Mouse (Mus musculus): ENCODE measurements at regions not wholly inside any gene's neighbourhood (a gene's known extent, or its start where the extent isn't known, plus 50 kb on each side); places are given as distances from the start of the nearest gene placed in this dataset.

DNA sequence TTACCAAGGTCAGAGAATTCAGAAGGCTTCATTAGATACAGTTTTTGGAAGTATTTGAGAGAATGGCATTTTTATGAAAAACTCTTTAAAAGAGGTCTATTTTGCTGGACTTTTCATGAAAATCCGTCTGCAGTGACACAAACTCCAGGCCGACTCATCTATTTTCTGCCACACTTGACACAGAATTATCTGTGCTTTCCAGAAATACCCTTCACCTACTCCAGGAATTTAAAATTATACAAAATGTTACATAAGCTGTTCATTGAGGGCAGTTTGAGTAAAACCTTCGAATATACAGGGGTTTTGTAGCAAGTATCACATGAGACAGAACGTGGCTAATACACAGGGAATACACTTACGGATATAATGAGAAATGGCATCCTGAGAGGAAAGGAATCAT is 354.1 kb upstream of the Pkdcc start:
- no peak for TF ChIP-seq GATA4 (IDR thresholded peaks at IDR 0.05; ENCODE audit: insufficient replicate concordance, low read length)

GRCm38 (mm10) chr17:82877131-82877530 is 338.0 kb upstream of the Pkdcc start:
- no peak for TF ChIP-seq GATA4 (IDR thresholded peaks at IDR 0.05; ENCODE audit: insufficient replicate concordance, low read length)

DNA sequence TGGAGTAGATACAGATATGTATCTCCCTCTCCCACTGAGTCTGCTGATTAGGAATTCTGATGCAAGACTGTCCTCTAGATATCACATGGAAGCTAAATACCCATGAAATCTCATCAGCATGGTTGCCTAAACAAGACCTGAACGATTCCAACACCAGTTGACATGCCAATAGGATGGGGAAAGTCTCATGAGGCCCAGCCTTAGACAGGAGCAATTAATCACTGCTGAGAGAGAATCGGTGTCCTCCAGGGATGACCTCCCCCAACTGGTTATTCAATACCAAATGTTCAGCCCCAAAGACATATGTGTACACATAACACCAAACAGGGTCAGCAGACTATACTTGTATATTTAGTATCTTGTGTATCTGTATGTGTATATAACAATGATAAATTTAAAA is 314.5 kb upstream of the Pkdcc start:
- no peak for TF ChIP-seq GATA4 (IDR thresholded peaks at IDR 0.05; ENCODE audit: insufficient replicate concordance, low read length)

- TF ChIP-seq GATA4 (IDR thresholded peaks at IDR 0.05; ENCODE audit: insufficient replicate concordance, low read length), result no peak
Observed at GRCm38 (mm10) chr17:82901098-82901891, 313.8 kb upstream of the Pkdcc start.

DNA sequence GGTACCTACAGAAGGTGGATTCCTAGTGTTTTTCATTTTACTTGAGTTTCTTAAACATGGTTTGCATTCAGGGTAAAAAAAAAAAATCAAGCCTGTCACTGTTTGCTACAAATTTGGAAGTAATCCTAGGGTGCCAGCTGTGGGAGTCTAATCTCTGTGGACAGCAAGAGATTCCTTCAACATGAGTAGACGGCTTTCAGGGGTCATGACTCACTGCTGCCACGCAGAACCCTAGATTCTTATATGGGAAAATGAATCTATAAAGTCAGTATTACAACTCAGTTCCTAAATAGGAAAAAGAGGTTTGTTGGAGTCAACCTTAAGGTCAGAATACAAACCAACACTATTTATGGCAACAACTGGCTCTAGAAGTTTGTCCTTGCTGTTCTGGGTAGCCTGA is 310.1 kb upstream of the Pkdcc start:
- TF ChIP-seq GATA4 (IDR thresholded peaks at IDR 0.05; ENCODE audit: insufficient replicate concordance, low read length), result no peak

DNA sequence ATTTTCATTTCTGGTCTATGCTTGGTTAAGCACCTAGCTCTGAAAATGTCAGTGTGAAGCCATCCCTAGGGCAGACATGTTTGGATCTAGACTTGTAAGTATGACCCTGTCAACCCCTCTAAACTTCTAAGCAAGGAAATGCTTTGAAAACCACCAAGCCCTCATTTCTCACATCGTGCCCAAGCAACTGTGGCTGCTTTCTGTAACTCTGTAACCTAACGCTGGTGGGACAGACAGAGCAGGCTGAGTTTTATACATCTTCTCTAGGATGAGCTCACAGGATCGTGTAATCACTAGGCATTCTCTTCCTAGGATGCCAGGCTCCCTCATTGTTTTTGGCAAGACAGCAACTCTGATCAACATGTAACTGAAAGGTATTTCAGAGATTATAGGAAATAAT is 309.6 kb upstream of the Pkdcc start:
- TF ChIP-seq GATA4 (IDR thresholded peaks at IDR 0.05; ENCODE audit: insufficient replicate concordance, low read length), result no peak

- no peak for TF ChIP-seq GATA4 (IDR thresholded peaks at IDR 0.05; ENCODE audit: insufficient replicate concordance, low read length)
Observed at GRCm38 (mm10) chr17:82909189-82909588, 305.9 kb upstream of the Pkdcc start.

DNA sequence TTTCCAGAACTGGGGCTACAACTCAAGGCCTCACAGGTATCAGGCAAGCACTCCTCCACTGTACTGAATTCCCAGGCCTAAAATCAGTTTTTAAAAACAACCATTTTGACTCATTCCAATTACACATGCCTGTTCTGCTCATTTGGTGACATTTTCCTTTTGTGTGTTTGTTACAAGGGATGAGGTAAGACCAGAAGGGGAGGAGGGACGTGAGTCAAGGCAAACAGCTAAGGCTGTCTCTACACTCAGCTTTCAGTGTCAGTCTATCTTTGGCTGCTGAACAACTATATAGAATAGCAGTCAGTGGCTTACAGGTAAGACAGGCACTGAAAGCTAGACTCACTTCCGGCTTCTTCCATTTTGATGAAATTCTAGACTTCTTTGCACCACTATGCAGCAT is 289.3 kb upstream of the Pkdcc start:
- no peak for TF ChIP-seq GATA4 (IDR thresholded peaks at IDR 0.05; ENCODE audit: insufficient replicate concordance, low read length)

DNA sequence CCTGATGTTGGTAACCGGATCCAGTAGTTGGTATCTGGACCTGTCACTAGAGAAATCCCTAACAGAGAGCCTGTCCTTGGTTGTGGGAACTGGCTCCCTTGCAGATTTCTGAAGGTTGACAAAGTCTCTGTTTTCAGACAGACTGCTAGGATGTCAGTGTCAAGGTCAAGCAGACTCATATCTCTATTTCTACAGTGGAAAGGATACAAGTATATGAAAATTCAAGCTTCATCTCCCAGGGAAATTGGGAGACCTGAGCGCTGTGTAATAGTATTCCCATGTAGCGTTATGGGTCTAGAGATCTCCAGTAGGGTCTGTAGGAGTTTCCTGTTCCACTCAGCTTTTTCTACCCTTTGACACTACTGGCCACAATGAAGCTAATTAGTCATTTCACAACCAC is 287.4 kb upstream of the Pkdcc start:
- TF ChIP-seq GATA4 (IDR thresholded peaks at IDR 0.05; ENCODE audit: insufficient replicate concordance, low read length), result no peak

DNA sequence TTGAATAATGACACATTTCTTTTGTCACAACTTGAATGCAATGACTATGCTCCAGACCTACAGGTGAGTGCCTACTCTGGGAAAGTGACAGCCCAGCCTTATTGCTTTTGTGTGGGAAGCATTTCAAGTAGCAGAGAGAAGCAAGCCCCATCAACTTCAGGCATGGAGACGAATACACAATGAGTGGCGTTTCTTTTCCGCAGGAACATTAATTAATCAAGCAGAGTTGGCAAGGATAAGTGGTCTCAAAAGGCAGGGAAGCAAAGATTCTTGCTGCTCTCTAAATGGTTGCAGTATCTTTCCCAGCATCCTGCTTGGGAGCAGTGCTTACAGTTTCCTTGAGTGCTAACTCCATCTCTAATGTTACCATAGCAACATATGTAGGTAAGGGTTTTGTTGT is 285.6 kb upstream of the Pkdcc start:
- TF ChIP-seq GATA4 (IDR thresholded peaks at IDR 0.05; ENCODE audit: insufficient replicate concordance, low read length), result no peak

- TF ChIP-seq GATA4 (IDR thresholded peaks at IDR 0.05; ENCODE audit: insufficient replicate concordance, low read length), result no peak
Observed at GRCm38 (mm10) chr17:82930738-82931137, 284.4 kb upstream of the Pkdcc start.

DNA sequence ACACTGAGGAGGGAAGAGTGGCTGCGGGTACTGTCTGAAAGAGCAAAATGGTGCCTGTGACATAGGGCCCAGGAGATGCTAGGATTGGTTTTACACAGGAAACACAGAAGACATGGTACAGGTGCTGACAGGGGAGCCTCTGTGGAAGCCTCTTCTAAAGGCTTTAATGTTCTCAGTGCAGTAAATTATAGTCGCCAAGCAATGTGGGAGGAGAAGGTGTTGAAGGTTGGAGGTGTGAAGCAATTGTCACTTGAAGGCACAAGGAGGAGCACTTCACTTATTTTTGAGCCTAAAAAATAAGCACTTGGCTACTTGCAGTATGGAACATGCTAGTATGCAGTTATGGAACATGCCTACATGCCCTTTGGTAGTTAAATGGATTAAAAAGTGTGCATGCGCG is 283.6 kb upstream of the Pkdcc start:
- TF ChIP-seq GATA4 (IDR thresholded peaks at IDR 0.05; ENCODE audit: insufficient replicate concordance, low read length), result no peak

- no peak for TF ChIP-seq GATA4 (IDR thresholded peaks at IDR 0.05; ENCODE audit: insufficient replicate concordance, low read length)
Observed at GRCm38 (mm10) chr17:82936836-82937235, 278.3 kb upstream of the Pkdcc start.

- no peak for TF ChIP-seq GATA4 (IDR thresholded peaks at IDR 0.05; ENCODE audit: insufficient replicate concordance, low read length)
Observed at GRCm38 (mm10) chr17:82946083-82946482, 269.0 kb upstream of the Pkdcc start.

DNA sequence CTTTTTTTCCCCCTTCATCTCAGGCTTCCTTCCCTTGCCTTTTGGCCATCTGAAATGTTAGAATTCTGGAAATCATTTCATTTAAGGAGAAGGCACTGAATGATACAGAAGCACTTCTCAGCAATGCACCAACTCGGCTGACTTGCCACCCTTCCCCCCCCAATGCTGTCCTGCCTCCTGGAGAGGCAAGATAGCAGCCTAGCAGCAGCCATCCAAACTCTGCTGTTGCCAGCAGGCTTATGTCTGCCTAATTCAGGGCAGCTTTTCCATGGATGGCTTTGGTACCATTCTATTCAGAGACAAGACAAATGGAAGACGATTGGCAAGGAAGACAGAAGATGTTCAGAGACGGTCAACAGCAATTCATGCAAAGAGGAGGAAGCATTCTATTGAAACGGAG is 265.3 kb upstream of the Pkdcc start:
- no peak for TF ChIP-seq GATA4 (IDR thresholded peaks at IDR 0.05; ENCODE audit: insufficient replicate concordance, low read length)

- no peak for TF ChIP-seq GATA4 (IDR thresholded peaks at IDR 0.05; ENCODE audit: insufficient replicate concordance, low read length)
Observed at GRCm38 (mm10) chr17:82950268-82950667, 264.8 kb upstream of the Pkdcc start.

DNA sequence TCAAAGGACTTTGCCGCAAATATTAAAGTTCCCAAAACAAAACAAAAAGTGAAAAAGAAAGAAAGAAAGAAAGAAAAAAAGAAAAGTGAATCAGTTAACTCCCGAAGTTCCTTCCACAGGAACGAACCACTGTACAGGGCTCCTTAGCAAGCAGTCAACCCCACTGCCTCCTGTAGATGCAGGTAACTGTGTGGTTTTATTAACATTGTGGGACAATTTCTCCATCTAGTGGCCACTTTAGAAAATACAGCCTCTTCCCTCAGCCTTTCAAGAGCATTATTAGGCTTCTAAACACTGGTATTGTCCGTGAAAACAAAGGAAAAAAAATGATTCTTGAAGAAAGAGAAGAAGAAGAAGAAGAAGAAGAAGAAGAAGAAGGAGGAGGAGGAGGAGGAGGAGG is 257.7 kb upstream of the Pkdcc start:
- no peak for TF ChIP-seq GATA4 (IDR thresholded peaks at IDR 0.05; ENCODE audit: insufficient replicate concordance, low read length)

Measured in liver, adult (tissue).